Mouse (Mus musculus): ENCODE results near the gene Sergef.

- TF ChIP-seq HCFC1 (IDR thresholded peaks at IDR 0.05; ENCODE audit: borderline replicate concordance, insufficient read depth, low read length) (no peak), ZNF384 (IDR thresholded peaks at IDR 0.05; ENCODE audit: low read depth, low read length) (no peak), CHD2 (IDR thresholded peaks at IDR 0.05; ENCODE audit: low read depth, low read length) (no peak), ZC3H11A (IDR thresholded peaks at IDR 0.05; ENCODE audit: borderline replicate concordance, low read depth, low read length) (no peak), MAFK (IDR thresholded peaks at IDR 0.05; ENCODE audit: insufficient read depth, low read depth, low read length) (no peak)
Observed at GRCm38 (mm10) chr7:46412823-46413222, 226.8 kb downstream of the Sergef start.

Data from ES-E14 (cell line).